Mouse (Mus musculus): ENCODE results near the gene Kctd13. TPM values are rescaled to one million over a fixed set of nuclear protein-coding genes. Genes with fewer than 3 reads are reported as not detected.

The Kctd13 gene
- total RNA-seq, 2 experiments from 2014 or later, result 10.4 to 10.7 TPM

- no peak for DNase-seq
Measured at GRCm38 (mm10) chr7:126983113-126983512, 54.4 kb downstream of the Kctd13 start.

DNA sequence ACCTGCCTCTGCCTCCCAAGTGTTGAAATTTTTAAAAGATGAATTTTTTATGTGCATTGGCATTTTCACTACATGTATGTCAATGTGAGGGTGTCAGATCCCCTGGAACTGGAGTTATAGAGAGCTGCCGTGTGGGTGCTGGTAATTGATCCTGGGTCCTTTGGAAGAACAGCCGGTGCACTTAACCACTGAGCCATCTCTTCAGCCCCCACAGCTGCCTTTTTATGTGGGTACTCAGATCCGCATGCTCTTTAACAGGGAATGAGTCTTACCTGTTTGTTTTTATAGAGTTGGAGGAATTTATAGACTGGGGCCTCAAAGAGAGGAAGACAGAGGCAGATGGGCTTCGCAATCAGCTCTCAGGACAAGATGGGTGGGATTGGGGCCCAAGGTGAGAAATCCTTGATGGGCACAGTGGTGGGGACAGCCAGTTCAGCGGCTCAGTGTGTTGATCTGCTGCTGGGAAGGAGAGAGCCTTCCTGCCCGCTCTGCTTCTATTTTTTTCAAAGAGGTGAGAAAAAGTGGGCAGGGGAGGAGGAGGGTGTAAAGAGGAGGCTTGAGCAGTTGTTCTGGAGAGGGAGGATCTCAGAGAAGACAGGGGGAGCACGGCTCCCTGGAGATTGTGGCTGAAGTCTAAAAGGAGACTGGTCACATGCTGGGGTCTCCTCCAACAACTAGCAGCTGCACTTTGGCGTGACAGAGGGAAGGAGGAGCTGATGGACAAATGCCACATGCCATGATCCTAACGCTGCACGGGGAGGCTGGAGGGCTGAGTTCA lies 56.2 kb downstream of the Kctd13 start:
- no peak for DNase-seq

DNA sequence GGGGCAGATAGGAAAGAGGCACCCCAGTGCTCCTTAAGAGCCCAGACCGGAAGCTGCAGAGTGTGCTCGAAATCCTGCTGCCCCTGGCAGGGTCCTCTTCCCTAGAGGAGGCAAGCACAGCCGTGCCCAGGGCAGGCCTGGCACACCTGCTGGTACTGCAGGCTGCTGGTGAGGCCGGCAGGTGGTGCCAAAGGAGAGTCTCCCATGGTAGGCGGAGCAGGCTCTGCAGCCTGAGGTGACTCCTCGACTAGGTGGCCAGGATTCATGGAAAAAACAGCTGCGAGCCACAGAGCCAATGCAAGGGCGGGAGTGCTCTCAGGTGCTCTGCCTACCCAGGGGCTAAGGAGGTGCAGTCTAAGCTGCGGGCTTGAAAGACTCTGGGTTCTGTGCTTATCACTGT lies 57.6 kb downstream of the Kctd13 start:
- DNase-seq, result peak; percentile 64

DNA sequence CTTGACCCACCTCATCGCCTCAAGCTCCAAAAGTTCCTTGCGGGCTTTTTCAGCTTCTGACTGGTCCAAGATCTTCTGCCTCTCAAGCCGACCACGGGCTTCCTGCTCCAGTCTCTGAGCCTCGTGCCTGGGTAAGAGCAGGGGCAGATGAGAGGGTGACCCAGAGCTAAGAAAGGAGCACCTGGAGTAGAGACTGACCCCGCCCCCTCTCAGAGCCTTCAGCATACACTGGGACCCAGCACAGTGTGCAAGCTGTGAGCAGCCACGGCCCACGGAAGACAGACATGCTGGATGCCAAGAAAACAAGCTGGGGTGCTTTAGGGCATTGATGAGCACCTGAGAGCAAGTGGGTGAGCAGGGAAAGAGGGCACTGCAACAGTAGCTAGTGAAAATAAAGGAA lies 60.1 kb downstream of the Kctd13 start:
- DNase-seq, result no peak

Other genes with a start within 250 kb of the Kctd13 start
- gene Bola2, start 233.5 kb upstream of the Kctd13 start, total RNA-seq (2021), result 10 to 100 TPM; 56.8 to 57.3 TPM
- 1 to 10 TPM; 7.2 to 8.1 TPM for gene Slx1b, start 233.1 kb upstream of the Kctd13 start, total RNA-seq (2021)
- gene Coro1a, start 221.1 kb upstream of the Kctd13 start, total RNA-seq (2021), result 1 to 10 TPM; 8.4 to 9.2 TPM
- gene Mapk3, start 169.3 kb upstream of the Kctd13 start, total RNA-seq (2021), result 10 to 100 TPM; 80.3 to 90.9 TPM
- 1 to 10 TPM; 3.7 to 4.2 TPM for gene Gdpd3, start 162.5 kb upstream of the Kctd13 start, total RNA-seq (2021)
- gene Ypel3, start 151.9 kb upstream of the Kctd13 start, total RNA-seq (2021), result 10 to 100 TPM; 31.8 to 34.0 TPM
- under 1 TPM in 1 of 2 experiments, not detected in 1; 0.26 TPM for gene Tbx6, start 147.4 kb upstream of the Kctd13 start, total RNA-seq (2021)
- gene Ppp4c, start 136.4 kb upstream of the Kctd13 start, total RNA-seq (2021), result 10 to 100 TPM; 67.6 to 76.6 TPM
- gene Fam57b, start 131.2 kb upstream of the Kctd13 start, total RNA-seq (2021), result 1 to 10 TPM; 7.7 to 9.3 TPM
- gene 4930451I11Rik, start 97.2 kb upstream of the Kctd13 start, total RNA-seq (2021), result not detected
- not detected for gene Doc2a, start 81.5 kb upstream of the Kctd13 start, total RNA-seq (2021)
- 10 to 100 TPM; 22.8 to 26.1 TPM for gene Hirip3, start 66.9 kb upstream of the Kctd13 start, total RNA-seq (2021)
- gene Ino80e, start 66.5 kb upstream of the Kctd13 start, total RNA-seq (2021), result 10 to 100 TPM; 33.5 to 34.1 TPM
- gene Taok2, start 44.2 kb upstream of the Kctd13 start, total RNA-seq (2021), result 10 to 100 TPM; 65.0 to 66.5 TPM
- gene Tmem219, start 6.0 kb upstream of the Kctd13 start, total RNA-seq (2021), result 10 to 100 TPM; 12.9 to 14.7 TPM
- under 1 TPM in 1 of 2 experiments, not detected in 1; 0.36 TPM for gene Asphd1, start 20.7 kb downstream of the Kctd13 start, total RNA-seq (2021)
- 10 to 100 TPM; 18.6 to 21.2 TPM for gene Sez6l2, start 21.7 kb downstream of the Kctd13 start, total RNA-seq (2021)
- 10 to 100 TPM; 69.2 to 72.1 TPM for gene Cdipt, start 47.0 kb downstream of the Kctd13 start, total RNA-seq (2021)
- under 1 TPM; 0.24 to 0.29 TPM for gene Cdiptos, start 47.2 kb downstream of the Kctd13 start, total RNA-seq (2021)
- gene Mvp, start 85.7 kb downstream of the Kctd13 start, total RNA-seq (2021), result 10 to 100 TPM; 27.2 to 28.4 TPM
- gene Pagr1b, start 87.6 kb downstream of the Kctd13 start, total RNA-seq (2021), result 1 to 10 TPM; 1.2 to 1.9 TPM
- 10 to 100 TPM; 10.4 to 14.8 TPM for gene Pagr1a, start 88.5 kb downstream of the Kctd13 start, total RNA-seq (2021)
- gene Gm42742, start 92.2 kb downstream of the Kctd13 start, total RNA-seq (2021), result 10 to 100 TPM; 10.0 to 18.2 TPM
- gene Prrt2, start 92.3 kb downstream of the Kctd13 start, total RNA-seq (2021), result 1 to 10 TPM; 1.6 to 2.0 TPM
- gene Maz, start 98.2 kb downstream of the Kctd13 start, total RNA-seq (2021), result 100 to 1,000 TPM; 152 TPM
- 10 to 100 TPM; 43.2 to 48.6 TPM for gene Kif22, start 113.6 kb downstream of the Kctd13 start, total RNA-seq (2021)
- not detected for gene Zg16, start 158.4 kb downstream of the Kctd13 start, total RNA-seq (2021)
- gene AI467606, start 162.5 kb downstream of the Kctd13 start, total RNA-seq (2021), result under 1 TPM; 0.71 to 0.74 TPM
- under 1 TPM; 0.19 to 0.20 TPM for gene Qprt, start 193.3 kb downstream of the Kctd13 start, total RNA-seq (2021)
- under 1 TPM; 0.38 to 0.67 TPM for gene Spn, start 208.9 kb downstream of the Kctd13 start, total RNA-seq (2021)

All from heart, postnatal 4 days (tissue).